ENCODE assay signal across 8 mouse cellular contexts in genomic region chr11:32000281-32000680, GRCm38 (mm10). TPM values are rescaled to one million over a fixed set of nuclear protein-coding genes. Genes with fewer than 3 reads are reported as not detected.
DNase-seq lines count a peak whose midpoint lies in the region; ATAC-seq and TF ChIP-seq lines count a peak whose summit lies in the region.

Gene Nsg2 (plus strand): TSS chr11:32000463.

- peaks cover 6% of the 10 kb centered on the region; the same call in 1 of the 2 replicates for H3K4me1 ChIP-seq in lung, embryonic 14.5 days (ENCODE audit: insufficient read depth)

- no peaks in the 10 kb centered on the region for H3K79me2 ChIP-seq in C2C12 (ENCODE audit: control insufficient read depth, insufficient read depth)

- H3ac ChIP-seq in C2C12 (ENCODE audit: control insufficient read depth, insufficient read length, low read depth), result no peak within 1 kb of the TSS

- H3K9me3 ChIP-seq in lung, embryonic 14.5 days (ENCODE audit: low read depth, low read length), result no peaks in the 10 kb centered on the region

- H3K9ac ChIP-seq in lung, embryonic 14.5 days, result no peak within 1 kb of the TSS

- H3K27ac ChIP-seq in layer of hippocampus, adult 2 months, result peak within 1 kb of the TSS; percentile 98
- H3K27ac ChIP-seq in lung, embryonic 14.5 days (ENCODE audit: low read depth), result no peak within 1 kb of the TSS

- H3K4me3 ChIP-seq in C2C12 (ENCODE audit: insufficient read depth, poor library complexity, severe bottlenecking), result no peak within 1 kb of the TSS
- peak within 1 kb of the TSS; percentile 72 for H3K4me3 ChIP-seq in layer of hippocampus, adult 2 months
- peak within 1 kb of the TSS; percentile 11; the same call in 1 of the 2 replicates for H3K4me3 ChIP-seq in lung, embryonic 14.5 days (ENCODE audit: low read depth, low read length)

- peaks cover 13% of the 10 kb centered on the region for H3K27me3 ChIP-seq in C2C12 (ENCODE audit: control insufficient read depth, insufficient read depth, insufficient read length)
- no peaks in the 10 kb centered on the region for H3K27me3 ChIP-seq in lung, embryonic 14.5 days (ENCODE audit: insufficient read depth, low read length)

- no peaks in the 10 kb centered on the region for H3K79me3 ChIP-seq in C2C12 (ENCODE audit: low read depth)

- peak; percentile 81 for DNase-seq in cerebellum, adult 11-12 months
- peak; percentile 74 for DNase-seq in forelimb bud, embryonic 11.5 days (ENCODE audit: low read depth, low spot score)
- peak; percentile 82 for DNase-seq in heart, postnatal 4 days
- peak; percentile 89 to 93 for DNase-seq in layer of hippocampus, adult 2 months (ENCODE audit: low spot score in 2 of 2)
- peak; percentile 84 for DNase-seq in lung, embryonic 14.5 days
- peak; percentile 53 for DNase-seq in ovary, adult 18-20 months (ENCODE audit: low spot score)
- peak; percentile 87 to 92 for DNase-seq in thymus, adult 18-20 months

- peak; percentile 82 for ATAC-seq in lung, embryonic 14.5 days (ENCODE audit: insufficient read depth)

- H3K36me3 ChIP-seq in C2C12 (ENCODE audit: control insufficient read depth, insufficient read depth), result no peaks in the 10 kb centered on the region
- H3K36me3 ChIP-seq in lung, embryonic 14.5 days (ENCODE audit: insufficient read depth), result no peaks in the 10 kb centered on the region

- TF ChIP-seq CTCF in C2C12 (IDR thresholded peaks at IDR 0.05; ENCODE audit: control insufficient read depth, insufficient read depth, insufficient read length), result peak; percentile 59
- peak; percentile 79 for TF ChIP-seq CTCF in layer of hippocampus, adult 2 months (conservative IDR thresholded peaks at IDR 0.05)
- TF ChIP-seq CTCF in lung, embryonic 14.5 days (IDR thresholded peaks at IDR 0.05; ENCODE audit: low read depth), result peak; percentile 78

- H3K4me2 ChIP-seq in lung, embryonic 14.5 days, result peak within 1 kb of the TSS; percentile 54

- WGBS in lung, embryonic 14.5 days, result under 1% methylated on average over 16 of the region's 16 CpGs

TF ChIP-seq in C2C12, 6 proteins besides CTCF, POLR2A, EP300 and RAD21:
- TF ChIP-seq MYOD1 (IDR thresholded peaks at IDR 0.05; ENCODE audit: control insufficient read depth, insufficient read length, low read depth), result peak; percentile 35
- TF ChIP-seq USF1 (IDR thresholded peaks at IDR 0.05; ENCODE audit: low read depth), result no peak
TF ChIP-seq in C2C12: peak in this region for 1.

RNA-seq across cellular contexts. Expression of gene Nsg2, which starts in this region (rescaled TPM):
- polyA plus RNA-seq in C2C12 (2012; fragmentation: generic; extraction: Trizol), result not detected
- total RNA-seq in heart, postnatal 4 days (2021), result 1 to 10 TPM; 4.1 to 4.8 TPM
- total RNA-seq in layer of hippocampus, adult 2 months (2021), result 100 to 1,000 TPM; 662 to 700 TPM
- polyA plus RNA-seq in lung, embryonic 14.5 days (2014; fragmentation: Nextera tagmentation; extraction: Ambion mirVana), result 0.25 and 0.55 TPM in 2 replicates

Comparison
In these comparisons a context has a peak if more than half of its experiments do, and no peak if none do; other contexts are left out.
1. RNA of gene Nsg2 (total RNA-seq): 662 to 700 TPM in layer of hippocampus, adult 2 months; 4.1 to 4.8 TPM in heart, postnatal 4 days; every median in the first group is over 100 times any median in the second.
2. Peak in DNase-seq, ATAC-seq, H3K4me3 ChIP-seq and H3K4me2 ChIP-seq in lung, embryonic 14.5 days; RNA of the gene not detected or under 1 TPM.
3. Peak in every context shown above with its lines, with median percentiles within 50 percentile points of each other: CTCF ChIP-seq and DNase-seq.